Mouse (Mus musculus): ENCODE data around the gene Mpv17l2. TPM values are rescaled to one million over a fixed set of nuclear protein-coding genes. Genes with fewer than 3 reads are reported as not detected.

Mpv17l2 gene
- polyA plus RNA-seq (2012; rRNA removed): 21.9 and 22.3 TPM in 2 replicates

DNA sequence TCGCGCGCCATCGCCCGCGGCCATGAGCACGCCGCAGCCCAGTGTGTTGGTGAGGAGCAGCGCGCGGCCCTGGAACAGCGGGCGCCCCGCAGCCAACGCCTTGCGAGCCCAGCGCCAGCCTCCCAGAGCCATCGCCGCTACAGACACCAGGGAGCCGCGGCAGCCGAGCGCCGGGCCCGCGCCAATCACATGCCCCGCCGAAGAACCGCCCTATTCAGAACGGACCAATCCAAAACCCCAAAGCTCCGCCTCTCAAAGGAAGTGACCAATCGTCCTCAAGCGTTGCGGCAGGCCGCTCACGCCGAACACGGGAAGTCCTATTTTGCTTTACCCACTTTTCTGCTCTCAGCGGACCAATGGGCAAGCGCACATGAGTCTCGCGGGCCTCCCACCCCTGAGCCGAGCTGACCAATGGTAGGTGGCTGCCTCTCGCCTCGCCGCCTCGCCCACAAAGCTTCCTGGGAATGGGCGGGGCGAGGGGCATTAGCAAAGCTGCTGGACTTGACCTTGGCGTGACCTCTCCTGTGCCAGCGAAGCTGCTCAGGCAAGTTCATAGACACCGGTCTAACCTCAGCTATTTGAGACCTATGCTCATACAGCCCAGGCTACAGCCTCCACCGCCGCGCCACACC, at the start of gene Mpv17l2:
Mpv17l2 (minus strand) TSS at position 172 of the 632 bp plus-strand sequence.

DNA sequence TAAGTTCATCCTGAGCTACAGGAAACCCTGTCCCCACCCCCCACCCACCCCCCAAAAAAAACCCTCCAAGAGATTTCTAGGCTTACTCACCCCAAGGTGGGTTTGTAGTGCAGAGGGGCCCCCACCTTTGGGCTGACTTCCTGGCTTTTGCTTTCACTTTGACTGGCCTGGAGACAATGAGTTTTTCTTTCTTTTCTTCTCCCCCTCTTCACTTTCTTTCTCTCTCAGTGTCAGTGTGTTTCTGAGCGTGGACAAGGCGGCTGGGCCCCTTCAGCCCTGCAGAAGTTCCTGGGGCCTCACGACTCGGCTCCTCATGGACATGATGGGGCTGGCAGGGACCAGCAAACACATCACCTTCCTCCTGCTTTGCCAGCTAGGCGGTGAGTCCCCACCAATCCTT, 47.5 kb upstream of the Mpv17l2 start, which contains the start of gene Il12rb1:
Il12rb1 (plus strand) TSS at position 211 of the 400 bp plus-strand sequence.

DNA sequence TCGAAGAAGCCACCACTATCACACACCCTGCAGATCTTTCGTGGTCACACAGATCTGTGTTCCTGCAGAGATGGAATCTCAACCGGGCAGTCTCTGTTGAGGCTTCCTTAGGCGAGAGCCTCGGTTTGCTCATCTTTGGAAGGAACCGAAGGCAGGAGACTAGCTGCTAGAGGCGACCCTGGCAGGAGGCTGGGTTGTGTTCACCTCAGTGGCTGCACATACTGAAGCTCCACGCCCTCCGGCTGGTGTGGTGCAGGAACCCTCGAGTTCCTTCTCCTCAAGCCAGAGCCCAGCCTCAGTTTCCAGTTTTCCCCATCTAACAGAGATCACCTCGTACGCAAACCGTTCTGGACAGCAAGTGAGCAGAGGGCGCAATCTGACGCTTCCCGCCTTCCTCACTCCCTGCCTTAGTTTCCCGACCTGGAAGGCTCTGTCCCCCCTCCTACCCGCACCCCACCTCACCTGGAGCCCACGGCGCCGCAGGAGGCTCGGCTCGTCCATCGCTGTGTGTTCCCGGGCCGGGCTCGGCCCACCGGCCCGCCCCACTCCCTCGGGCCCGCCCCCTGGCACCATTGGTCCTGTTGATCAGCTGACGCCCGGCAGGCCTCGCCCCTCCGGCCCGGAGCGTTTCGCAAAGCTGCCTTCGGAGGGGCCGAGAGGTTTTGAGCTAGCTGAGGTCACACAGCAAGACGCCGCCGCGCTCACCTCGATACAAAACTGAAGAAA, 43.9 kb upstream of the Mpv17l2 start, which contains the start of gene Mast3:
Mast3 (minus strand) TSS at position 574 of the 726 bp plus-strand sequence.

DNA sequence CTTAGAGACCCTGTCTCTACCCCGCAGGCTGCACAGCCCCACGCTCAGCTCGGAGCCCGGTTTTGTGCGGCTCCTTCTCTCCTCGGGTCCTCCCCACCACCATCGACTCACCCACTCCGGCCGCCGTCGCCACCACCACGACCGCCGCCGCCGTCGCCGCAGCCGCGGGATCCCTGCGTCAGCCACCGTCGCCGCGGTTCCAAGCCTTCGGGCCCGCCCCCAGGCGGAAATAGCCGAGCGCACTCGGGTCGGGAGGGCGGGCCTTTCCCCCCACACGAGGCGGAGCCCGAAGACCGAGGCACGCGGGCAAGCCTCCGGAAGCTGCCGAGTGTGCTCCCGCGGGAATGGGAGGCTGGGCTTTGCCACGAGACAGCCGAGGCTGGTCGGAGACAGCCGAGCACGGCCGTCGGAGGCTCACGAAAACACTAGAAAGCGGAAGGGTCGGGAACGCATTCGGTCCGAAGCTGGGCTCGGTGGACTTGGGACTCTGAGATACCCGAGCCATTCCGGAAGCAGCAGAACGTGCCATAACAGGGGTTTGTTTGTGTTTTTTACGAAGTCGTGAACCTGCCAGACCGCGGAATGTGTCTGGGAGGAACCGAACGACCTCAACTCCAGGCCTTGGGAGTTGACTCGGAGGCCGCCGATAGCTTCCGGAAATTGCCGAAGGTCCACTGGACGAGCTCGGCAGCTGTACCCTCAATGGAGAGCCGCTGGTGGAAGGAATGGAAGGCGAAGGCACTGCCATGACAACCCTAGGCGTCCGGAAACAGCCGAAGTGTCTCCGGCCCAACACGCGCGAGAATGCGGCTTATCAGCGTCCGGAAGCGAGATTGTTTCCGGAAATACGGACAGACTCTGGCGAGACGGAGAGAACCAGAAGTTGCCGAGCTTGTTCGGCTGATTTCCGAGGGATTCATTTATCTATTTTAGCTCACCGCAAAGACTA, 16.0 kb upstream of the Mpv17l2 start, which contains the start of gene Pik3r2:
Pik3r2 (minus strand) TSS at position 218 of the 949 bp plus-strand sequence.

DNA sequence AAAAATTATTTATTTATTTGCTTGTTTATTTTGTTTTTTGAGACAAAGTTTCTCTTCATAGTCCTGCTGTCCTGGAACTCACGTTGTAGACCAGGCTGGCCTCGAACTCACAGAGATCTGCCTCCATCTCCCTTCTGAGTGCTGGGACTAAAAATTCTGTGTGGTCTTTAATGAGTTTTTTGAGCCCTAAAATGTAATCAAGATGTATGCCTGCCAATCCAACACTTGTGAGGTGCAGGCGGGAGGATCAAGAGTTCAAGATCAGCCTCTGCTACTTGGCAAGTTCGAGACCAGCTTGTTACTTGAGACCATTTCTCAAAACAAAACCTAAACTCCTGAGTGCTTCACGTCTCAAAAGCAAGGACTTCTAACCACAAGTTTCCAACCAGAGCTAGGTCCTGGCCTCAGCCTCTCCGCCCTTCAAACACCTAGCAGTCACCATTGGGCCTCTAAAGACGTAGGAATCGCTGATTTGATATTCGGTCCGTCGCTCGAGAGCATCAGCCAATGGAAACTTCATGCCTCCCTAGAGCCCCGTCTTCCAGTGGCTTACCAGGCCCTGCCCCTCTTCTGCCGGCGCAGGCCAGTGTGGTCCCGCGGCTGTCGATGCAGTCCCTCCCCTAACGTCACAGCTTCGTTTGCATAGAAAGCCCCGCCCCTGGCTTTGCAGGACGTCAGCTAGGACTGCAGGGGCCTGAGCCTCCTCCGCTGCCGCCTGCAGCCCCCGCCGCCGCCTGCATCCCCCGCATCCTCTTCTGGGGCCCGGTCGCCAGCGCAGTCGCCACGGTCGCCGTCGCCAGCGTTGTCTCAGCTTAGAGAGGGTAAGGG, 6.5 kb downstream of the Mpv17l2 start, which contains the start of gene Rab3a:
Rab3a (plus strand) TSS at position 637 of the 828 bp plus-strand sequence.

DNA sequence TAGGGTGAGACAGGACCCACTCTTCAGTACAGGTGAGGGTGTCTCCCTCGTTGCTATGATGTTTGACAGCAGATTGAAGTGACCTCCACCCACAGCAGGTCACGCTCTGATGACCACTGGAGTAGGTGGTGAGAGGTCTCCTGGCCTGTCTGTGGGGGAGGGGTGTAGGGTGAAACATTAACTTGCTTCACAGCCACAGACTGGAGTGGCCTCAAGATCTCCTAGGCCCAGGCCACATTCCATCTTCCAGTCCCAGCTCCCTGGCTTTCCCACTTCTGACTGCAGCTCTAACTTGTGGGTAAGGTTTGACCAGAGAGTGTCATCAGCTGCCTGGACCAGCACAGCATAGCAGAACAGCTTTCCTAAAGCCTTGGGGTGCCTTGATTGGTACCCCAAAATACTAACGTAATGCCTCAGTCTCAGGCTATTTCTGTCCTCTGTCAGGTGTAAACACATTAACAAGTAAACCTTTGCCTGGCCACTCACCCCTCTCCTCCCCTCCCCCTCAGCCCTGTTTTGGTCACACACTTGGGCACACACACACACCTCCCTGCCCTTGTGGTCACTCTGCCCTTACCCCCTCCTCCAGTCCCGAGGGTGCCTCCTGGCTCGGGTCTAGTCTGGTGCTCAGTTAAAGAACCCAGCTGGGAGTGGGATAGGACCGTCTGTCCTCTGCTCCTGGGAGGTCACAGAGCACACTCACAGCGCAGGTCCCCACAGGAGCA, 37.1 kb downstream of the Mpv17l2 start, which contains the start of gene Pde4c:
Pde4c (plus strand) TSS at position 235 of the 725 bp plus-strand sequence.

DNA sequence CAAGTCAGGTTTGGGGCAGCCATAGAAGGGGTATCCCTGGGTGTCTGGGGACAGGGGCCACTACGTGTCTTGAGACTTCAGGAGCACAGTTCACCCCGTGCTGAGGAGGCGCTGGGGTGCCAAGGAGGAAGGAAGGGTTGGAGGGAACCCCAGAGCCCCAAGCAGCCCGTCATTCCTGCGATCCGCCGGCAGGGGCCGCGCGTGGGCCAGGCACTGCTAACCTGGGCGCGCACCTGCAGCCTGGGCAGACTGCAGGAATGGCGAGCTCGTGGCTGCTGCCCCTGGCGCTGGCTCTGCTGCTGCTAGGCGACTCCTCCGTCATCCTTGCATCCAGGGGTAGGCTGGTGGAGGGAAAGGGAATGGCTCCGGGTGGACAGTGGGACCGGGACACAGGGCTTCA, 42.4 kb downstream of the Mpv17l2 start, which contains the start of gene Gm3336:
Gm3336 (plus strand) TSS at position 247 of the 400 bp plus-strand sequence.

Other genes with a start within 250 kb of the Mpv17l2 start
- gene Fkbp8, start 233.2 kb downstream of the Mpv17l2 start, polyA plus RNA-seq (2012; rRNA removed): 154 and 168 TPM in 2 replicates
- gene Kxd1, start 233.0 kb downstream of the Mpv17l2 start, polyA plus RNA-seq (2012; rRNA removed): 35.7 and 38.3 TPM in 2 replicates
- 13.9 and 18.2 TPM in 2 replicates for gene Ell, start 221.5 kb downstream of the Mpv17l2 start, polyA plus RNA-seq (2012; rRNA removed)
- gene Isyna1, start 166.6 kb downstream of the Mpv17l2 start, polyA plus RNA-seq (2012; rRNA removed): 26.1 and 31.4 TPM in 2 replicates
- gene Ssbp4, start 152.1 kb downstream of the Mpv17l2 start, polyA plus RNA-seq (2012; rRNA removed): 24.5 and 28.9 TPM in 2 replicates
- gene Lrrc25, start 144.8 kb downstream of the Mpv17l2 start, polyA plus RNA-seq (2012; rRNA removed): 8.3 and 9.3 TPM in 2 replicates
- gene Gdf15, start 128.5 kb downstream of the Mpv17l2 start, polyA plus RNA-seq (2012; rRNA removed): 3.7 and 6.3 TPM in 2 replicates
- 19.5 and 19.7 TPM in 2 replicates for gene Pgpep1, start 100.6 kb downstream of the Mpv17l2 start, polyA plus RNA-seq (2012; rRNA removed)
- 71.8 and 85.1 TPM in 2 replicates for gene Lsm4, start 87.7 kb downstream of the Mpv17l2 start, polyA plus RNA-seq (2012; rRNA removed)
- 48.4 and 51.5 TPM in 2 replicates for gene Jund, start 62.0 kb downstream of the Mpv17l2 start, polyA plus RNA-seq (2012; rRNA removed)
- gene Iqcn, start 57.5 kb downstream of the Mpv17l2 start, polyA plus RNA-seq (2012; rRNA removed): not detected in 2 replicates
- gene Gm3336, start 42.4 kb downstream of the Mpv17l2 start, polyA plus RNA-seq (2012; rRNA removed): 0.02 and 0.05 TPM in 2 replicates
- gene Pde4c, start 37.2 kb downstream of the Mpv17l2 start, polyA plus RNA-seq (2012; rRNA removed): 6.5 and 7.5 TPM in 2 replicates
- gene Rab3a, start 6.3 kb downstream of the Mpv17l2 start, polyA plus RNA-seq (2012; rRNA removed): 3.5 and 4.2 TPM in 2 replicates
- gene Pik3r2, start 15.8 kb upstream of the Mpv17l2 start, polyA plus RNA-seq (2012; rRNA removed): 10.5 and 12.6 TPM in 2 replicates
- 23.3 and 28.2 TPM in 2 replicates for gene Mast3, start 44.1 kb upstream of the Mpv17l2 start, polyA plus RNA-seq (2012; rRNA removed)
- 0.15 and 0.20 TPM in 2 replicates for gene Il12rb1, start 47.5 kb upstream of the Mpv17l2 start, polyA plus RNA-seq (2012; rRNA removed)
- gene Arrdc2, start 78.8 kb upstream of the Mpv17l2 start, polyA plus RNA-seq (2012; rRNA removed): 22.0 and 23.3 TPM in 2 replicates
- 0.53 and 0.66 TPM in 2 replicates for gene Kcnn1, start 102.3 kb upstream of the Mpv17l2 start, polyA plus RNA-seq (2012; rRNA removed)
- 20.6 and 21.4 TPM in 2 replicates for gene Ccdc124, start 113.0 kb upstream of the Mpv17l2 start, polyA plus RNA-seq (2012; rRNA removed)
- gene Slc5a5, start 131.8 kb upstream of the Mpv17l2 start, polyA plus RNA-seq (2012; rRNA removed): 0.10 and 0.19 TPM in 2 replicates
- gene Rpl18a, start 136.5 kb upstream of the Mpv17l2 start, polyA plus RNA-seq (2012; rRNA removed): 2,497 and 2,930 TPM in 2 replicates
- 8.3 and 9.9 TPM in 2 replicates for gene Map1s, start 145.0 kb upstream of the Mpv17l2 start, polyA plus RNA-seq (2012; rRNA removed)

Data from liver, embryonic 18 days (tissue).